Mouse (Mus musculus): ENCODE results near the gene Mars.
A peak's percentile ranks its signal among the peaks of the same experiment; 100 is the strongest.

The Mars gene

GRCm38 (mm10) chr10:127262548-127263398 is 48.8 kb downstream of the Mars start, which contains the start of gene Kif5a:
TSS of gene Kif5a (minus strand) at chr10:127263348.
- DNase-seq (ENCODE audit: low read depth, low spot score) = peak; percentile 40

- peak; percentile 57 for DNase-seq (ENCODE audit: low read depth, low spot score)
Observed at GRCm38 (mm10) chr10:127261706-127262547, 49.7 kb downstream of the Mars start.

- no peak for DNase-seq (ENCODE audit: low read depth, low spot score)
Observed at GRCm38 (mm10) chr10:127258489-127258888, 53.1 kb downstream of the Mars start.

GRCm38 (mm10) chr10:127257790-127258189 is 53.8 kb downstream of the Mars start:
- DNase-seq (ENCODE audit: low read depth, low spot score) = no peak

GRCm38 (mm10) chr10:127255625-127256345 is 55.8 kb downstream of the Mars start:
- DNase-seq (ENCODE audit: low read depth, low spot score) = peak; percentile 82

- no peak for DNase-seq (ENCODE audit: low read depth, low spot score)
Observed at GRCm38 (mm10) chr10:127250810-127251209, 60.8 kb downstream of the Mars start.
